Mouse (Mus musculus) macrophage (primary cell): ENCODE results near the gene Cfap77. TPM values are rescaled to one million over a fixed set of nuclear protein-coding genes. Genes with fewer than 3 reads are reported as not detected.

ENCODE experiments used
- H3K27ac ChIP-seq: fragments of 350-480 bp; formaldehyde crosslinking; 2 replicates; pipeline ENCODE4 v1.9.0; 2021
- H3K36me3 ChIP-seq: fragments of 350-480 bp; formaldehyde crosslinking; 2 replicates; pipeline ENCODE4 v1.9.0; 2021; ENCODE audit errors: inconsistent target
- H3K4me3 ChIP-seq: fragments of 350-480 bp; formaldehyde crosslinking; 2 replicates; pipeline ENCODE4 v1.9.0; 2021; ENCODE audit errors: inconsistent target
- H3K79me2 ChIP-seq: fragments of 350-480 bp; formaldehyde crosslinking; 2 replicates; pipeline ENCODE4 v1.9.0; 2021; ENCODE audit errors: inconsistent target
- WGBS: methylation state at CpG from one replicate; pipeline ENCODE4 v1.1.7; 2026; ENCODE audit warnings: inconsistent platforms; ENCODE audit not compliant: missing documents; 5-methylcytosine and 5-hydroxymethylcytosine counted together
- polyA plus RNA-seq: library from polyadenylated mRNA; stranded (reverse); fragments of 250-400 nt; gene quantifications from 3 replicates; pipeline ENCODE4 v1.2.4, GENCODE M21; 2018; ENCODE audit warnings: inconsistent platforms

The Cfap77 gene
- polyA plus RNA-seq, 1 experiment from 2014 or later = not detected

DNA sequence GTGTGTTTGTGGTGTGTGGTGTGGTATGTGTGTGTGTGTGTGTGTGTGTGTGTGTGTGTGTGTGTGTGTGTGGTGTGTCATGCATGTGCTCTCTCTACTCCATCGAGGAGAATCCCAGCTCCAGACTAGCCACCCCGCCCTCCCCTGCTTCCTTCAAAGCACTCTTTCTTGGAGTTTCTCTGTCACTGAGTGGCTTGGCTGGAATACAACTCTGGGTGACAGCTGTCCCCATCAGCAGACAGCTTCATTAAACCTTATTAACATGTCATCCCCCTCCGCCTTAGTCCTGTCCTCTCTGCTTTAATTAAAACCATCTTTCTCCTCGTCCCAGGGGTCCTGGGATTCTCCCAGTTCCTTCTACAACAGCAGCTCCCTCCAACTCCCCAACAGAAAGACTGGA is 59.4 kb downstream of the Cfap77 start:
- WGBS = 88% methylated on average over 3 of the region's 4 CpGs
- H3K4me3 ChIP-seq = no peak overlapping the region
- no peaks in the 10 kb centered on the region for H3K36me3 ChIP-seq
- H3K27ac ChIP-seq = no peak overlapping the region
- H3K79me2 ChIP-seq = no peaks in the 10 kb centered on the region

DNA sequence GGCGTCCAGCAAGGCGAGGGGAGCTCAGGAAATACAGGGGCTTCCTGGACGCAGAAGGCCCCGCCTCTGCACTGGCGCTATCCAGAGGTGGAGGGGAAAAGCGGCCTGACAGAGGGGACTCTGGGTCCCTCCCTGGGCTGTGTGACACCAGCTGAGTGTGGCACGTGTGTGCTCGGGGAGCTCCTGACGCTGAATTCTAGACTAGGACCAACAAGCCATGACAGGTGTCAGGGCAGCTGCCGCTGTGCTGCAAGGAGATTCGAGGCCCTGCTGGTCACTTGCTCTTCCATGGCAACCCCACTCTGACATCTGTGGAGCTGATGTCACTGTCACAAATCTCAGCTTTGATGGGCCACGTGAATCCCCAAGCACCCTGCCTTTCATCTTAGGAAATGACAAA is 60.9 kb downstream of the Cfap77 start:
- H3K4me3 ChIP-seq = no peak overlapping the region
- H3K27ac ChIP-seq = no peak overlapping the region
- 68% methylated on average over 11 of the region's 12 CpGs for WGBS

DNA sequence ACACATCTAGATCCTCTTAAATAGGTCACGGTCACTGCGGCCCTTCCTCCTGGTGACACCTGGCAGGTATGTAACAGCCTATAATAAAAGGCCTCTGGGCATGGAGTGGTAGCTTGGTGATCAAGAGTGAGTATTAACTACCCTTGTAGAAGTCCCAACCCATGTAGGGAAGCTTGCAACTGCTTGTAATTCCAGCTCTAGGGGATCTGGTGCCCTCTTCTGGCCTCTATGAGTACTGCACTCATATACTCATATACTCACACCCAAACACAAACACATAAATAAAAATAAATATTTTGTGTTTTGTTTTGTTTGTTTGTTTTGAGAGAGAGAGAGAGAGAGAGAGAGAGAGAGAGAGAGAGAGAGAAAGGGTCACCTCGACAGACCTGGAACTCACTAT is 66.1 kb downstream of the Cfap77 start:
- H3K36me3 ChIP-seq = no peaks in the 10 kb centered on the region
- no peak overlapping the region for H3K27ac ChIP-seq
- 95% methylated on average over 3 of the region's 3 CpGs for WGBS
- H3K79me2 ChIP-seq = no peaks in the 10 kb centered on the region
- no peak overlapping the region for H3K4me3 ChIP-seq

More for the DNA sequence above, 60.9 kb downstream of the Cfap77 start:
- H3K79me2 ChIP-seq = no peaks in the 10 kb centered on the region
- H3K36me3 ChIP-seq = no peaks in the 10 kb centered on the region

DNA sequence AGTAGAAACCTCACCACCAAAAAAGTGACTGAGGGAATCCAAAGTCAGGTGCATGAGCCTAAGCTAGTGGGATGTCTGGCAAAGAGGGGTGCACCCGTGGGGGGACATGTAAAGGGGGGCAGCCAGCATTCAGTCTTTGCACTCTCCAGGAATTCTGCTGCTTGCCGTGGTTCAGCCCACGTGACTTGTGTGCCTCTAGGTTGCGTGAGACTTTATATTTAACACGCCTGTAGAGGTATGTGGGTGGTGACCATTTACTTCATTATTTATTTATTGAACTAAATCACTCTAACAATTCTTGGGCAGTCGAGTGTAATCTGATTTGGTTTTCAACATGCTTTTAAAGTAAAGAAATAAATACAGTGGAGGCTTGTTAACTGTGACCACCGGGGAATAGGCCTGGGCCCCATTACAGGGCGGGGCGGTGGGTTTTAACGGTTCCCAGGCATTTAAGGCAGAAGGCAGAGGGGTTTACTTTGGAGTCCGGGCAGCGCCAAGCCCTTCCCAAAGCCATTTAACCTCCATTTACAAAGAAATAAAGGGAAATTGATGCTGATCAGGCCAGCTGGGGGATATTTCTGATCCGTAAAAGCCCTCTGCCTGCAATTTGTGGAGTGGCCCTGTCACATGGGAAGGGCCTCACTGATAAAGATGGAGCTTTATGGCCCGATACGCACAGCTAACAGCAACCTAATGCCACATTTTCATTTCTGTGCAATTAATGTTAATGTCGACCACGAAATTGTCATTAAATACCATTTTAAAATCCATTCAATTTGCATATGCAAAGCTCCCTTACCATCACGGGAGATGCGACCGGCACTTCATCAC is 74.6 kb downstream of the Cfap77 start:
- Histone ChIP-seq H3K4me3 (no peak overlapping the region), H3K79me2 (no peaks in the 10 kb centered on the region), H3K36me3 (no peaks in the 10 kb centered on the region), H3K27ac (no peak overlapping the region)
- 88% methylated on average over 20 of the region's 20 CpGs for WGBS

DNA sequence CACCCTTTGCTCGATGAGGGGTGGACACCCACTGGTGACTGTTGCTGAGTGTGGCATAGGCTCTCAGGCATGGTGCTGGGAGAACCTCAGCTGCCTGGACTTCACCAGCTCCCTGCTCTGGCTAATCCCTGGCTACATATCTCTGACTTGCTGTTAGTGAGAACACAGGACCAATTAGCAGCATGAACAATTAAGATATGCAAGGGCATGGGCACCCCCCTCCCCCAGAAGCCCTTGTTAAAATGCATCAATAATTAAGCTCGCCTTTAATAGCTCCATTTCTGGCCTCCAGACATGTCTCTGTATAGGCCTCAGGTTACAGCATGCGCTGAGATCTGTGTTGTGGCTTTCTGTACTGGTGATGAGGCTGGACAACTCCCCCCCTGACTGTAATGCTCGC is 76.4 kb downstream of the Cfap77 start:
- WGBS = 91% methylated on average over 4 of the region's 4 CpGs
- no peak overlapping the region for H3K4me3 ChIP-seq
- H3K79me2 ChIP-seq = no peaks in the 10 kb centered on the region
- no peaks in the 10 kb centered on the region for H3K36me3 ChIP-seq
- H3K27ac ChIP-seq = no peak overlapping the region

DNA sequence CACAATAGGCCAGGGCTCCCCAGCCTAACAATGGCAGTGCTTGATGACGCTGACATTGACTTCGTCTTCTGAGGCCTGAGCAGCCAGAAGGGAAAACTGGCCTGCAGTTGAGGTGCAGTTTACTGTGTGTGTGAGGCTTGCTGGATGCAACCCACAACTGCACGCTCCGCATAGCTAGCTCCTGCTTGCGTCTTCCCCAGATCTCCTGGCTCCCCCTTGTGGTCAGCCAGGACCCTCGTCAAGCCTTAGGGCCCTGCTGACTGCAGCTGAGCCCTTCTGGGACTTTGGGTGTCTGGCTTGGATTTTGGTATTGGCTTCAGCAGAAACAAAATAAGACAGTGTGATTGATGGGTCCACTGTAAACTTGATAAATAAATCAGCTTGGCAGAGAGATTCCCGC is 78.2 kb downstream of the Cfap77 start:
- Histone ChIP-seq H3K4me3 (no peak overlapping the region), H3K79me2 (no peaks in the 10 kb centered on the region), H3K27ac (no peak overlapping the region), H3K36me3 (no peaks in the 10 kb centered on the region)
- 14% methylated on average over 7 of the region's 7 CpGs for WGBS

DNA sequence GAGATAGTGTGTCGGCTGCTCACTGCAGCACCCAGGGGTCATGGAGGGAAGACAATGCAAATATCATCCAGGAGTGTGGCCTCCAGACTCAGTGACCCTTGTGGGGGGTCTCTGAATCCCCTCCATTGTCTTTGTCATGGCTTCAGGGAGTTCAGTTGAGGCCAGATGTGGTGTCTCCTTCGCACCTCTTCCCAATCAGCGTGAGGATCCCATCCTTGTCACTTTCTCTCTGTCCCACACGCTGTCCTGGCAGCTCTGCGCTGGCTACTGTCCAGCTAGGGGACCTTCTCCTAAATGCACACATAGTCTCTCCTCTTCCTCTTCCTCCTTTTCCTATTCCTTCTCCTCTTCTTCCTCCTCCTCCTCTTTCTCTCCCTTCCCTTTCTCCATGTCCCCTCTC is 79.3 kb downstream of the Cfap77 start:
- Histone ChIP-seq H3K27ac (no peak overlapping the region), H3K36me3 (no peaks in the 10 kb centered on the region), H3K79me2 (no peaks in the 10 kb centered on the region), H3K4me3 (no peak overlapping the region)
- 87% methylated on average over 5 of the region's 5 CpGs for WGBS

DNA sequence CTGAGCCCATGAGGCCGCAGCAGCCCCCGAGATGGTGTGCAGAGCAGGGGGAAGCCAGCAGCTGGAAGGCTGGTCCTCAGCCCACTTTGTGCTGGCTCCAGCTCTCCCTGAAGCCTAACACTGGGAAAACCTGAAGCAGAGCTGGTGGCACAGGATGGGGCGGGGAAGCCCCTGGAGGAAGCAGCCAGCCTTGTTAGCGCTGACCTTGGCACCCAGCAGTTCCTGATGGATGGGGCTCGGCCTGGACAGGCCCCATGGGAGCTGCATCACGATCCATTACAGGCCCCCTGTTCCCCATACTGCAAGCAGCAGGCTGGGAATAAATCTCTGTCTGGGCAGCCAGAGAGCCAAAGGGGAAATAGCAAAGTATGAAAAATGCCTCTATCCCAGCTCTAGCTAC is 80.3 kb downstream of the Cfap77 start:
- H3K4me3 ChIP-seq = no peak overlapping the region
- H3K79me2 ChIP-seq = no peaks in the 10 kb centered on the region
- H3K27ac ChIP-seq = no peak overlapping the region
- no peaks in the 10 kb centered on the region for H3K36me3 ChIP-seq
- WGBS = 77% methylated on average over 6 of the region's 6 CpGs

DNA sequence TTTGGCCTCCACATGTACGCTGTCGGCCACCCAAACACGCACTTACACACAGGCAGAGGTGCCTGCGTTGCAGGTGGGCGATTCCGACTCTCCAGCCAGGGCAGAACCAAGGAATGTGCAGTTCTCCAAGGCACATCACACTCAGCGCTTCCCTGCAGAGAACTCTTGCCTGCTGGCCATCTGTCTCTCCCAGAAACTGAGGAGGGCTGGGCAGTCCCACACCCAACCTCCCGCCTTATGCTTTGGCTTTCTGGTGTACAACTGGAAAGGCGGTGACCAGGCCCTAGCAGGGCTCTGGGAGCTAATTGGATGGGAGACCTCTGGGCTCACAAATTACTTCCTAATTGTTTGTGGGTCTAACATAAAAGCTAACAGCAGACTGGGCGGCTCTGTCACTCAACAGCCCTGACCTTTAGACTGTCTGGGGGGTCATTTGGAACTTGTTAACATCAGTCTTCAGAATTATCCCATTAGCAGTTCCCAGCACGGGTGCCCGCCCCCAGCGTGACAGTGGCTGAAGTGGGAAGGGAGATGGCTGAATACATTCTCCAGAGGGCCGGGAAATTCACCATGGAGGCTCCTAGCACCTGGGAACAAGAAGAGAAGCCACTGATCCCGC is 80.9 kb downstream of the Cfap77 start:
- WGBS = 70% methylated on average over 14 of the region's 15 CpGs
- no peaks in the 10 kb centered on the region for H3K79me2 ChIP-seq
- no peak overlapping the region for H3K27ac ChIP-seq
- no peak overlapping the region for H3K4me3 ChIP-seq
- H3K36me3 ChIP-seq = no peaks in the 10 kb centered on the region

DNA sequence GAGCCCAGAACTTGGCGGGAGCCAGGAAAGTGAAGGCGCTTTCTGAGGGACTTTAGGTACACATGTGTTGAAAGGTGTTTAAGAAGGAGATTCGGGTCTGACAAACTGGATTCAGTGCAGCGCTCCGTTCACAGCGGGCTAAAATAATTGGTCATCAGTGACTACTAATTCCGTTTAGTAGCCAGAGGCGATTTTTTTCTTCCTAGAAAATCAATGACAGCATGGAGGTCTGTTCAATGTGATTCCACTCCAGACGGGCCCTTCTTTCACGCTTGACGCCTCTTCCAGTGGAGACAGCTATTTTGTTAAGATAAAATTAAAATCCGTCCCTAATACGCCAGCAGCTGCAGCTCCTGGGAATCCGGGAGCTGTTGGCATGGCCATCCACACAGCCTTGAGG is 84.4 kb downstream of the Cfap77 start:
- H3K27ac ChIP-seq = no peak overlapping the region
- H3K36me3 ChIP-seq = no peaks in the 10 kb centered on the region
- no peak overlapping the region for H3K4me3 ChIP-seq
- WGBS = 93% methylated on average over 14 of the region's 14 CpGs
- H3K79me2 ChIP-seq = no peaks in the 10 kb centered on the region

DNA sequence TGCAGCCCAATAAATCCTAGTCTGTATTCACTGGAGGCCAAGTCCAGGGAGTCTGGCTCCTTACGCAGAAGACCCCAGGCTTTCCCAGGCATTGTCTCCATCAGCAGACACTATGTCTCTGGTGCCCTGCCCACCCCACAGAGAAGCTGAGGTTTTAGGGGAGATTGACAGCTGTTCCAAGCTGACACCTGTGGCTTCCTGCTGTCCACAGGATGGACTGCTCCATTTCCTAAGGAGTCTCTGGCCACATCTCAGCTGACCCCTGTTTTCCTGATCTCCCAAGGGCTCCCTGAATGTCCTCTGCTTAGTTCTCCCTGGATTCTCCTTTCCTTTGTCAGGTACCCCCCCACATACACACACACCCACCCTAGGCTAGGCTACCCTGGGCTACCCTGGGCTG is 86.6 kb downstream of the Cfap77 start:
- Histone ChIP-seq H3K36me3 (no peaks in the 10 kb centered on the region), H3K4me3 (no peak overlapping the region), H3K79me2 (no peaks in the 10 kb centered on the region), H3K27ac (no peak overlapping the region)
- WGBS = 80% methylated on average over 1 of the region's 1 CpGs

DNA sequence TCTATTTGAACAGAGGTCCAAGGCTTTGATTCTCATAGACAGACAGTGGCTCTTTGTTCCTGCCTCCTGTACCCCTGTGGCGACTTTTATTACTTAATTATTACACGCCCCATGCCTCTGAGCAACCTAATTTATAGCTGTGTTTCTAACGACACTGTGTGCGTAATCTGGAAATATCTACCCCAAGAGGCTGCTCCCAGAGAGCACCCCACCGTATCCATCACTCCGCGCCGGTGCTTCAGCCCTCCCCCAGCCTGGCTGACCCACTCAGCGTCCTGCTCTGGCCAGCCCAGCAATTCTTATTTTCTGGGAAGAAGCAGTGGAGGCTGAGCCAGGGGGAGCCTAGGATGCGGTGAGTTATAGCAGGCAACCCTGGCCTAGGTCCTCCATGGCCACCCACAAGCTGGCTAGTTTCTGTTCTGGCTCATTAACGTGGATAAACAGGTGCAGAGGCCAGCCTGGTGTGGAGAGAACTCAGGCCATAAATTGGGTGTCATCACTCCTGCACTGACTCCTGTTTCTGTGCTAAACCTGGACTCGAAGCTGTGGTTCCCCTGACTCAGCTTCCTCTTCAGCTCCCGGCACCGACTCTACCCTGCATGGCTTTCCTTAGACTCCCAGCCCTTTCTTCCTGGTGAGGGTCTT is 88.6 kb downstream of the Cfap77 start:
- Histone ChIP-seq H3K4me3 (no peak overlapping the region), H3K27ac (no peak overlapping the region), H3K36me3 (no peaks in the 10 kb centered on the region), H3K79me2 (no peaks in the 10 kb centered on the region)
- 62% methylated on average over 14 of the region's 14 CpGs for WGBS

DNA sequence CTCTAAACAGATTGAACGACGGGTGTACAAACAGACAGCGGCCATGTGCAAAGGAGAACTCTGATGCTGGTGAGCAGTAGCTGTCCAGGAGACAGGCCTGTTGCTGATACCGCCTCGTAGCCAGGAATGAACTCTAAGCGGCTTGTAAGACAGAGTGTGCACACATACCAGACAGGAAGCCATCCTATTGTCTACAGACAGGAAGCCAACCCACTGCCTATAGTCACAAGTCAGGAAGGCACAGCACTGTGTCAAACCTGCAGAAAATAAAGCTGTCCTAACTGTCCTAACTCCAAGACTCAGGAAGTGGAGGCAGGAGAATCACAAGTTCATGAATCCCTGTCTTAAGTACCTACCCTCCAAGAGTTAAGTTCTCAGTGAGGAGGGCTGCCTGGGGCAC is 91.3 kb downstream of the Cfap77 start:
- WGBS = 68% methylated on average over 6 of the region's 6 CpGs
- no peaks in the 10 kb centered on the region for H3K79me2 ChIP-seq
- H3K27ac ChIP-seq = no peak overlapping the region
- no peak overlapping the region for H3K4me3 ChIP-seq
- no peaks in the 10 kb centered on the region for H3K36me3 ChIP-seq

DNA sequence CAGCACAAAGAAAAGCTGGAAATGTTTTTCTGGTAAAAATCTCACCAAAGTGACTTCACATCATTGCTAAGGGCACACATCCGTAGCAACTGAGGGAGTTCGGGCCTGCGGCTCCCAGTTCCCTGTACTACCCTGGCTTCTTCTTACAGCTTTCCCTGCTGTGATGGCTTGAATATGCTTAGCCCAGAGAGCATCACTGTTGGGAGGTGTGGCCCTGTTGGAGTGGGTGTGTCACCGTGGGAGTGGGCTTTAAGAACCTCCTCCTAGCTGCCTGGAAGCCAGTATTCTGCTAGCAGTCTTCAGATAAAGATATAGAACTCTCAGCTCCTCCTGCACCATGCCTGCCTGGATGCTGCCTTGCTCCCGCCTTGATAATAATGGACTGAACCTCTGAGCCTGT is 93.2 kb downstream of the Cfap77 start:
- Histone ChIP-seq H3K79me2 (no peaks in the 10 kb centered on the region), H3K36me3 (no peaks in the 10 kb centered on the region), H3K27ac (no peak overlapping the region), H3K4me3 (no peak overlapping the region)
- WGBS = 76% methylated on average over 5 of the region's 5 CpGs

DNA sequence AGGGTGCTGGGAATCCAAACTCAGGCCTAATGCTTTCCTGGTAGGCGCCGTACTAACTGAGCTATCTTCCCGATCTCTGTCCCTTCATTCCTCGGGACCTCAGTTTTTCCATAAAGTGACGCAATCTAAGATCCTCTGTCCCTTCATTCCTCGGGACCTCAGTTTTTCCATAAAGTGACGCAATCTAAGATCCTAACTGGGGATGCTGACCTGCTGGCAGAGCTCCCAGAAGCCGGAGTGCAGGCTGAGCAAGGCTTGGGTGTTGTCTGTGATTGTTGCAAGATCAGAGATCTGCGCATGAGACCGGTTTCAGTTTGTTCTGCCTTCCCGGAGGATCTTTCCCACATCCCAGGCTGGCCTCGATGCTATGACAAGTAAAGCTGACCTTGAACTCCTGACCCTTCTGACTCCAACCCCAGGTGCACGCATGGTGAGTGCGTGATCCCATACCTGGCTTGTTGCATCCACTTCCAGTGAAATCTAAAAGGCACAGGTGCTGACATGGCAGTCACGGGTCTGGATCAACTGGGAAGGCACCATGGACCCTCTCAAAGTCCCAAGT is 93.8 kb downstream of the Cfap77 start:
- Histone ChIP-seq H3K27ac (no peak overlapping the region), H3K36me3 (no peaks in the 10 kb centered on the region), H3K4me3 (no peak overlapping the region), H3K79me2 (no peaks in the 10 kb centered on the region)
- WGBS = 90% methylated on average over 15 of the region's 15 CpGs
